Mouse (Mus musculus) lung, postnatal 0 days (tissue): ENCODE measurements around the gene Polr3b.

Experiments
- CTCF ChIP-seq: IDR thresholded peaks from 2 replicates; pipeline ENCODE4 v1.5.1; 2016; ENCODE audit warnings: antibody characterized with exemption, mild to moderate bottlenecking
- EP300 ChIP-seq: IDR thresholded peaks from 2 replicates; pipeline ENCODE4 v1.6.1; 2016; ENCODE audit warnings: antibody characterized with exemption, mild to moderate bottlenecking, control low read depth

DNA sequence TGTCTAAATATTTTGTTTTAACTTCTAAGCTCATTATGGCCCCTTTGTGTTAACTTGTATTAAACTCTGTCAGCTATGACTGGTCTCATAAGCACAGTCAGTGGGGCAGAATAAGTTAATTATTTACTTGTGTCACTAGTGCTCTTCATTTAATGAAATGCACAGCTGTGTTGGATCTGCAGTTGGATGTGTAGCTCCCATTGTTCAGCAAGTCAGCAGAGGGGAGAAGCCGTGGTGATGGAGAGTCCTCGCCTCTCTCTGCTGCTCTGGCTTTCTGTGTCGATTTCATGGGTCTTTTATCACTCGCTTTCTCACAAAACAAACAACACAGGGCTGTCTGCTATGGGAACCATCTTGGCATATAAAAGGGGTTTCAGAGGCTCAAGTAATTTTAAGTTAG is 88.7 kb downstream of the Polr3b start:
- TF ChIP-seq CTCF (no peak), EP300 (no peak)
